11 mouse cellular contexts compared by ENCODE assay signal in the genomic region with DNA sequence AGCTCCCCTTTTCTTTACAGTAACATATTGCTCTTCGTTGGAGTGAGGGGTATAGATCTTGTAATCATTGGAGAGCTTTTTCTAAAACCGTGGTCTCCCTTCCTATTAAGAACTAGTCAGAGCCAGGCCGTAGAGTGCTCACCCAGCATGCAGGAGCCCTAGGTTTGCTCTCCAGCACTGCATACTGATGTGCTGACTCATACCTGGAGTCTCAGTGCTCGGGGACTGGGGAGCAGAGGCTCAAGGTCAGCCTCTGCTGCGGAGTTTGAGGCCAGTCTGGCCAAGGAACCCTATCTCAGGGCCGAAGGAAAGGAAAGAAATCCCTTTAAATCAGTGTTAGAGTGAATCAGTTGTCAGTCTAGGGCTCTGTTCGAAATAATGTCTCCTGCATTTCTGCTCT. TPM values are rescaled to one million over a fixed set of nuclear protein-coding genes. Genes with fewer than 3 reads are reported as not detected.
DNase-seq lines count a peak whose midpoint lies in the region; ATAC-seq and TF ChIP-seq lines count a peak whose summit lies in the region.
"Had no signal": no experiment of that assay in that cellular context is flagged by ENCODE, and none has a peak within 500 bp of the region (broad histone marks: within the 10 kb centered on the region; RNA-seq: fewer than 3 reads in every experiment).

No protein-coding gene starts in this region.

- H3K27me3 ChIP-seq in heart, embryonic 12.5 days (replicated peaks), result no peaks in the 10 kb centered on the region
- no peaks in the 10 kb centered on the region for H3K27me3 ChIP-seq in kidney, embryonic 15.5 days

- H3K9me3 ChIP-seq in heart, embryonic 12.5 days (replicated peaks), result no peaks in the 10 kb centered on the region
- no peaks in the 10 kb centered on the region for H3K9me3 ChIP-seq in kidney, embryonic 15.5 days (replicated peaks)
- H3K9me3 ChIP-seq: hindbrain, embryonic 10.5 days had no signal

- no peak overlapping the region for H3K4me3 ChIP-seq in heart, embryonic 12.5 days
- no peak overlapping the region for H3K4me3 ChIP-seq in kidney, embryonic 15.5 days (replicated peaks)
- H3K4me3 ChIP-seq in left cerebral cortex, adult 2 months, result no peak overlapping the region
- H3K4me3 ChIP-seq: hindbrain, embryonic 10.5 days had no signal

- intact Hi-C loops in heart, postnatal 14 days (cut with DNase I), result no loop called here
- intact Hi-C loops in left cerebral cortex, adult 2 months (cut with DNase I), result no loop called here

- DNase-seq in heart, postnatal 14 days, result no peak
- peak; percentile 93 for DNase-seq in 3T3-L1 (ENCODE audit: low read depth, low spot score)
- peak; percentile 31 for DNase-seq in adipocyte (ENCODE audit: low spot score)
- no peak for DNase-seq in left cerebral cortex, adult 2 months (ENCODE audit: extremely low spot score in 1 of 2, low spot score in 2 of 2)
- no peak for DNase-seq in left cerebral cortex, adult 18-20 months (ENCODE audit: low spot score in 2 of 2)
- DNase-seq in left cerebral cortex, adult 11 months (ENCODE audit: low spot score), result no peak
- DNase-seq: cerebellum, postnatal 10 days had no signal

- TF ChIP-seq CTCF in left cerebral cortex, adult 2 months (IDR thresholded peaks at IDR 0.05), result no peak

- no peak overlapping the region for H3K9ac ChIP-seq in heart, embryonic 12.5 days
- no peak overlapping the region for H3K9ac ChIP-seq in kidney, embryonic 15.5 days

- no peak overlapping the region for H3K4me2 ChIP-seq in heart, embryonic 12.5 days
- no peak overlapping the region for H3K4me2 ChIP-seq in kidney, embryonic 15.5 days

- whole genome bisulfite sequencing in heart, embryonic 12.5 days, result 57% methylated on average over 7 of the region's 7 CpGs
- WGBS in kidney, embryonic 15.5 days, result 78% methylated on average over 7 of the region's 7 CpGs

- H3K27ac ChIP-seq in heart, embryonic 12.5 days (ENCODE audit: poor library complexity, severe bottlenecking), result peak overlapping the region; percentile 38; the same call in 1 of the 2 replicates
- peak overlapping the region; percentile 94; the same call in 1 of the 2 replicates for H3K27ac ChIP-seq in kidney, embryonic 15.5 days
- H3K27ac ChIP-seq in left cerebral cortex, adult 2 months, result no peak overlapping the region
- H3K27ac ChIP-seq: hindbrain, embryonic 10.5 days had no signal

- H3K36me3 ChIP-seq in heart, embryonic 12.5 days, result peaks cover 66% of the 10 kb centered on the region
- H3K36me3 ChIP-seq in kidney, embryonic 15.5 days, result peaks cover 67% of the 10 kb centered on the region

- H3K4me1 ChIP-seq in heart, embryonic 12.5 days (replicated peaks), result peaks cover 42% of the 10 kb centered on the region
- H3K4me1 ChIP-seq in kidney, embryonic 15.5 days, result peaks cover 47% of the 10 kb centered on the region

- ATAC-seq in heart, embryonic 12.5 days (ENCODE audit: insufficient number of reproducible peaks, low FRiP score), result no peak
- no peak for ATAC-seq in kidney, embryonic 15.5 days (replicated peaks; ENCODE audit: low FRiP score)
- ATAC-seq: midbrain, embryonic 16.5 days had no signal

RNA-seq across cellular contexts. Expression of gene Mllt11, which starts 0.8 kb away (rescaled TPM):
- 12.8 and 13.6 TPM in 2 replicates for polyA plus RNA-seq in heart, embryonic 12.5 days (2016; fragmentation: Nextera tagmentation; extraction: Ambion mirVana)
- 1 to 10 TPM; 6.7 to 7.8 TPM for total RNA-seq in heart, postnatal 14 days (2021)
- polyA plus RNA-seq in kidney, embryonic 15.5 days (2015; fragmentation: Nextera tagmentation; extraction: Ambion mirVana), result 12.9 and 16.0 TPM in 2 replicates
- 100 to 1,000 TPM; 272 to 277 TPM for total RNA-seq in left cerebral cortex, adult 2 months (2021)
- 100 to 1,000 TPM; 265 to 266 TPM for total RNA-seq in left cerebral cortex, adult 18-20 months (2021)

RNA-seq across cellular contexts. Expression of gene Cdc42se1, which starts 4.2 kb away (rescaled TPM):
- polyA plus RNA-seq in heart, embryonic 12.5 days (2016; fragmentation: Nextera tagmentation; extraction: Ambion mirVana), result 60.9 and 62.1 TPM in 2 replicates
- 10 to 100 TPM; 31.9 to 33.6 TPM for total RNA-seq in heart, postnatal 14 days (2021)
- 87.4 and 92.0 TPM in 2 replicates for polyA plus RNA-seq in kidney, embryonic 15.5 days (2015; fragmentation: Nextera tagmentation; extraction: Ambion mirVana)
- 10 to 100 TPM; 67.5 to 70.3 TPM for total RNA-seq in left cerebral cortex, adult 2 months (2021)
- 10 to 100 TPM; 57.0 to 60.1 TPM for total RNA-seq in left cerebral cortex, adult 18-20 months (2021)

RNA-seq across cellular contexts. Expression of gene Gm128, which starts 8.6 kb away (rescaled TPM):
- polyA plus RNA-seq in heart, embryonic 12.5 days (2016; fragmentation: Nextera tagmentation; extraction: Ambion mirVana), result 0.53 and 0.64 TPM in 2 replicates
- not detected for total RNA-seq in heart, postnatal 14 days (2021)
- 0.50 and 0.53 TPM in 2 replicates for polyA plus RNA-seq in kidney, embryonic 15.5 days (2015; fragmentation: Nextera tagmentation; extraction: Ambion mirVana)
- total RNA-seq in left cerebral cortex, adult 2 months (2021), result under 1 TPM; 0.20 to 0.61 TPM
- under 1 TPM in 1 of 2 experiments, not detected in 1; 0.37 TPM for total RNA-seq in left cerebral cortex, adult 18-20 months (2021)

RNA-seq across cellular contexts. Expression of gene Gabpb2, which starts 15.1 kb away (rescaled TPM):
- polyA plus RNA-seq in heart, embryonic 12.5 days (2016; fragmentation: Nextera tagmentation; extraction: Ambion mirVana), result 7.7 and 8.9 TPM in 2 replicates
- total RNA-seq in heart, postnatal 14 days (2021), result 10 to 100 TPM; 14.9 to 15.0 TPM
- 10.0 and 10.6 TPM in 2 replicates for polyA plus RNA-seq in kidney, embryonic 15.5 days (2015; fragmentation: Nextera tagmentation; extraction: Ambion mirVana)
- total RNA-seq in left cerebral cortex, adult 2 months (2021), result 10 to 100 TPM; 10.9 to 11.8 TPM
- 10 to 100 TPM in 1 of 2 experiments, 1 to 10 TPM in 1; 9.6 to 10.4 TPM for total RNA-seq in left cerebral cortex, adult 18-20 months (2021)

RNA-seq across cellular contexts. Expression of gene Bnipl, which starts 18.2 kb away (rescaled TPM):
- not detected in 2 replicates for polyA plus RNA-seq in heart, embryonic 12.5 days (2016; fragmentation: Nextera tagmentation; extraction: Ambion mirVana)
- total RNA-seq in heart, postnatal 14 days (2021), result under 1 TPM in 1 of 2 experiments, not detected in 1; 0.32 TPM
- polyA plus RNA-seq in kidney, embryonic 15.5 days (2015; fragmentation: Nextera tagmentation; extraction: Ambion mirVana), result 1.2 and 1.4 TPM in 2 replicates
- total RNA-seq in left cerebral cortex, adult 2 months (2021), result under 1 TPM; 0.61 to 0.87 TPM
- under 1 TPM in 1 of 2 experiments, not detected in 1; 0.63 TPM for total RNA-seq in left cerebral cortex, adult 18-20 months (2021)
- polyA plus RNA-seq: midbrain, embryonic 16.5 days had no signal

Comparison
In these comparisons a context has a peak if more than half of its experiments do, and no peak if none do; other contexts are left out.
1. DNase-seq: peak in 3T3-L1 (single experiment) and adipocyte (single experiment); none in heart, postnatal 14 days (0 of 2), left cerebral cortex, adult 2 months (0 of 2), left cerebral cortex, adult 18-20 months (0 of 2) and left cerebral cortex, adult 11 months (single experiment).
2. RNA of gene Mllt11, which starts 0.8 kb away (total RNA-seq): 272 to 277 TPM in left cerebral cortex, adult 2 months and 265 to 266 TPM in left cerebral cortex, adult 18-20 months; 6.7 to 7.8 TPM in heart, postnatal 14 days; every median in the first group is over 10 times any median in the second.